Mouse (Mus musculus): ENCODE data around the gene Sik1. TPM values are rescaled to one million over a fixed set of nuclear protein-coding genes. Genes with fewer than 3 reads are reported as not detected.
A peak's percentile ranks its signal among the peaks of the same experiment; 100 is the strongest.

Gene Sik1
- 15.6 and 16.7 TPM in 2 replicates for polyA plus RNA-seq (2014; fragmentation: Nextera tagmentation; extraction: Ambion mirVana)

DNA sequence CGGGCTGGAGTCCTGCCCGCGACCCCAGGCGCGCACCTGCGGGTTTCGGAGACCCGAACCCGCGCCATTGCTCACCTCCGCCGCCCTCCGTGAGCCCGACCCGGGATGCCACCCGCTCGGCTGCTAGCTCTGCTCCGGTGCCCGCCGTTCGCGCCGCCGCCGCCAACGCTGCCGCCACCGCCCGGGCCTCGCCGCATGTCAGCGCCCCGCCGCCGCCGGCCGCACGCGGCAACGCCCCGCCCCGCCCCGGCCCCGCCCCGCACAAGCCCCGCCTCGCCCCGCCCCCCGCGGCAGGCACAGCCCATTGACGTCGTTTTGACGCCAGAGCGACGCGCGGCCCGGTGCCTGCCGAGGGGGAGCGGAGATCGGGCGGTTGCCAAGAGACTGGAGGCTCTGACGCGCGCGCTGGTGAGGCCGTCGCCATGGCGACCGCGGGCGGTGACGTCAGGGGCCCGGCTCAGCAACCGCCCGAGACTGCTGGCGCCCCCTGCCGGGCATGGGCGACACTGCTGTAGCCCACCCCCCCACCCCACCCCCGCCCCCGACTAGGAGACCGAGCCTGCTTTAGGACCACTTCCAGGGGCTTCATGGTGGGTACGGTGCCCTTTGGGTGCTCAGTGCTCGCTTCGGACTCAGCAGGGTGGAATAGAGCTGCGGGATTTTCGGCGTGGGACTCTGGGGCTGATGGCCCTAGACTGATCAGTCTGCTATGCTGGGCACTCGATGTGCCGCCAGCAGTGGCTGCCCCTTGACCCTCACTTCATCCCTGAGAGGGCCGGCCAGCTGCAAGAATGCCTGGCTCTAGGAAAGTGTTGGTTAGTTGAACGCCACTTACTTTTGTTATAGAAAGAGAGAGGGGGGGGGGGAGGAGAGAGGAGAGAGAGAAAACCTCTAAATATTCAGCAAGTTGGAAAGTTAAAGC lies at the start of gene Sik1:
Gene Sik1, minus strand, starts transcription at position 208 of the 922 bp plus-strand sequence.
- peak; percentile 95 for ATAC-seq (replicated peaks; ENCODE audit: low FRiP score)
- no peaks in the 10 kb centered on the region for H3K27me3 ChIP-seq (ENCODE audit: control insufficient read depth, insufficient read depth, low read length)
- peak within 1 kb of the TSS; percentile 46 for H3K27ac ChIP-seq (ENCODE audit: low read depth, low read length)
- peaks cover 2% of the 10 kb centered on the region; the same call in 1 of the 2 replicates for H3K4me1 ChIP-seq (replicated peaks; ENCODE audit: control insufficient read depth, insufficient read depth, low read length)
- H3K9me3 ChIP-seq (ENCODE audit: control insufficient read depth, low read length) = no peaks in the 10 kb centered on the region
- WGBS = under 1% methylated on average over 89 of the region's 92 CpGs
- peak within 1 kb of the TSS; percentile 70 for H3K4me2 ChIP-seq (ENCODE audit: low read depth, low read length, severe bottlenecking)
- peak within 1 kb of the TSS; percentile 89 for H3K9ac ChIP-seq (ENCODE audit: low read length)
- DNase-seq (ENCODE audit: low spot score) = peak; percentile 100
- H3K36me3 ChIP-seq (ENCODE audit: control insufficient read depth, insufficient read depth, low read length) = 0 out of 2 replicates have a peak, but pooled peaks cover 2% of the 10 kb centered on the region
- peak within 1 kb of the TSS; percentile 93 for H3K4me3 ChIP-seq (ENCODE audit: low read depth, low read length)

DNA sequence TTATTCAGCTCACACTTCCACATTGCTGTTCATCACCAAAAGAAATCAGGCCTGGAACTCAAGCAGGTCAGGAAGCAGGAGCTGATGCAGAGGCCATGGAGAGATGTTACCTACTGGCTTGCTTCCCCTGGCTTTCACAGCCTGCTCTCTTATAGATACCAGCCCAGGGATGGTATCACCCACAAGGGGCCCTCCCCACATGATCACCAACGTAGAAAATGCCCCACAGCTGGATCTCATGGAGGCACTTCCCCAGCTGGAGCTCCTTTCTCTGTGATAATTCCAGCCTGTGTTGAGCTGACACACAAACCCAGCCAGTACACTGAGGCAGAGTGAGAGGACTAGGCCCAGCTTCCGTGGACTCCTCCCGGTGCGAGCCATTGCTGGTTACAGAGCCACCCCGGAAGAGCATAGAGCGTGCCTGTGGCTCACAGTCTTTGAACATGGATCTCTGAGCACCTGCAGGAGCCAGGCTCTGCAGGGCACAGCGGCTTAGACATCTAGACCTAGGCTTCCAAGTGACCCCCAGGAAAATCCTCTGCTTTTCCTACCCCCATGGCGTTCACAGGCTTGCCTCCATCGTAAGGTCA lies 49.7 kb upstream of the Sik1 start:
- Histone ChIP-seq H3K9me3 (ENCODE audit: control insufficient read depth, low read length) (no peaks in the 10 kb centered on the region), H3K4me3 (ENCODE audit: low read depth, low read length) (no peak overlapping the region), H3K27ac (ENCODE audit: low read depth, low read length) (no peak overlapping the region), H3K27me3 (ENCODE audit: control insufficient read depth, insufficient read depth, low read length) (no peaks in the 10 kb centered on the region), H3K4me1 (replicated peaks; ENCODE audit: control insufficient read depth, insufficient read depth, low read length) (no peaks in the 10 kb centered on the region), H3K9ac (ENCODE audit: low read length) (no peak overlapping the region), H3K4me2 (ENCODE audit: low read depth, low read length, severe bottlenecking) (no peak overlapping the region), H3K36me3 (ENCODE audit: control insufficient read depth, insufficient read depth, low read length) (no peaks in the 10 kb centered on the region)
- DNase-seq (ENCODE audit: low spot score) = peak; percentile 47
- no peak for ATAC-seq (replicated peaks; ENCODE audit: low FRiP score)
- WGBS = 88% methylated on average over 9 of the region's 9 CpGs

DNA sequence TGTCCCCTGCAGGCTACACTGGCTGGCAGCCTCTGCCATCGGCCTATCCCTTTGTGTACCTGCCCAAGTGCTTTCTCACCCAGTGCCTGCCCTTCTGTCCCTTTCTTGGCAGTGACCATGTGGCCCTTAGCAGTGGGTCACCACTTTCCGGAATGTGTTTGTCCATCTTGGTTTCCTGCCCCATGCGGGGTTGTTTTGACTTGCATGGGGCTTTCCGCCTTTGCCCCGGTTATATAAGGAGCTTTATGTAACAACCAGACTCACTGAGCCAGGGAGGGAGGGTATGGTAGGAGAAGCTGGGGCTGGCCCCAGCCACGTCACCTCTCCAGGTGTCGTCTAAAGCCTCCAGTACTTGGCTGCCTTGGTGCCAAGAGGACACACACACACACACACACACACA lies 48.4 kb upstream of the Sik1 start:
- H3K9ac ChIP-seq (ENCODE audit: low read length) = no peak overlapping the region
- no peak overlapping the region for H3K4me3 ChIP-seq (ENCODE audit: low read depth, low read length)
- H3K27ac ChIP-seq (ENCODE audit: low read depth, low read length) = no peak overlapping the region
- H3K27me3 ChIP-seq (ENCODE audit: control insufficient read depth, insufficient read depth, low read length) = no peaks in the 10 kb centered on the region
- H3K9me3 ChIP-seq (ENCODE audit: control insufficient read depth, low read length) = no peaks in the 10 kb centered on the region
- no peaks in the 10 kb centered on the region for H3K4me1 ChIP-seq (replicated peaks; ENCODE audit: control insufficient read depth, insufficient read depth, low read length)
- no peak overlapping the region for H3K4me2 ChIP-seq (ENCODE audit: low read depth, low read length, severe bottlenecking)
- ATAC-seq (replicated peaks; ENCODE audit: low FRiP score) = no peak
- 82% methylated on average over 7 of the region's 7 CpGs for WGBS
- no peaks in the 10 kb centered on the region for H3K36me3 ChIP-seq (ENCODE audit: control insufficient read depth, insufficient read depth, low read length)
- peak; percentile 39 for DNase-seq (ENCODE audit: low spot score)

GRCm38 (mm10) chr17:31902630-31903198 lies 47.1 kb upstream of the Sik1 start:
- Histone ChIP-seq H3K4me3 (ENCODE audit: low read depth, low read length) (no peak overlapping the region), H3K9ac (ENCODE audit: low read length) (no peak overlapping the region), H3K9me3 (ENCODE audit: control insufficient read depth, low read length) (no peaks in the 10 kb centered on the region), H3K4me1 (replicated peaks; ENCODE audit: control insufficient read depth, insufficient read depth, low read length) (no peaks in the 10 kb centered on the region), H3K4me2 (ENCODE audit: low read depth, low read length, severe bottlenecking) (no peak overlapping the region), H3K27ac (ENCODE audit: low read depth, low read length) (no peak overlapping the region), H3K36me3 (ENCODE audit: control insufficient read depth, insufficient read depth, low read length) (no peaks in the 10 kb centered on the region), H3K27me3 (ENCODE audit: control insufficient read depth, insufficient read depth, low read length) (no peaks in the 10 kb centered on the region)
- peak; percentile 16 for DNase-seq (ENCODE audit: low spot score)
- WGBS = 82% methylated on average over 3 of the region's 3 CpGs
- no peak for ATAC-seq (replicated peaks; ENCODE audit: low FRiP score)

DNA sequence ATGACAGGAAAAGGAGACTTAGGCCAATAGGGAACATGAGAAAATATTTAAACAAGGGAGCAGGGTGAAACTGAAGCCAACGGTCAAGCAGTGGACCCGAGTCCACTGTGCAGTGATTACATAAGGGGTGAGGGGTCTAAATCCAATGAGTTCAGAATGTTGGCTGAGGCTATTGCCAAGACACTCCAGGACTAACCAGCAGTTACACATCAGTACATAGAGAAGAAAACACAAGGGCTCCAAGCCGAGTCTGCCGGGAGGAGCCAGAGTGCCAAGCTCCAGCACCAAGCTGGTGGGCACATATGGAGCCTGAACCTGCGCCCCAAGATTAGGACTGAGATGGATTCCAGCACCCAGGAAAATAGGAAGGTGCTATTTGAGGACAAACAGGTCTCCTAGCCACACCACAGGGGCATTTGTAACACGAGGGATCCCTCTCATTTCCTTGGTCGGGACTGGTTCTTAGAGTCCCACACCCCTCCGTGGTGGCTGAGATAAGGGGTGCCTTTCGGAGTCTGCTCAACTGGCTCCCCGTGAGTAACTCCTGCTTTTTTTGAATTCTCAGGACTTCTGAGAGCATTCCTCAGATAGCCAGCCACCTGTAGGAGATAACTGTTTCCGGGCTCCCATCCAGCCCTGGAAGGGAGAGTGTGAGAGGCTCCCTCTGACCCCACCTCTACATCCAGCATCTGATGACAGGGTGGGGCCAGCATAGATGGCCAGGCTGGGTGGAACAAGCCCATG lies 46.0 kb upstream of the Sik1 start:
- no peak overlapping the region for H3K4me2 ChIP-seq (ENCODE audit: low read depth, low read length, severe bottlenecking)
- no peaks in the 10 kb centered on the region for H3K27me3 ChIP-seq (ENCODE audit: control insufficient read depth, insufficient read depth, low read length)
- no peak for DNase-seq (ENCODE audit: low spot score)
- no peaks in the 10 kb centered on the region for H3K9me3 ChIP-seq (ENCODE audit: control insufficient read depth, low read length)
- no peaks in the 10 kb centered on the region for H3K4me1 ChIP-seq (replicated peaks; ENCODE audit: control insufficient read depth, insufficient read depth, low read length)
- no peak for ATAC-seq (replicated peaks; ENCODE audit: low FRiP score)
- H3K27ac ChIP-seq (ENCODE audit: low read depth, low read length) = no peak overlapping the region
- WGBS = 84% methylated on average over 11 of the region's 11 CpGs
- no peaks in the 10 kb centered on the region for H3K36me3 ChIP-seq (ENCODE audit: control insufficient read depth, insufficient read depth, low read length)
- no peak overlapping the region for H3K9ac ChIP-seq (ENCODE audit: low read length)
- H3K4me3 ChIP-seq (ENCODE audit: low read depth, low read length) = no peak overlapping the region

DNA sequence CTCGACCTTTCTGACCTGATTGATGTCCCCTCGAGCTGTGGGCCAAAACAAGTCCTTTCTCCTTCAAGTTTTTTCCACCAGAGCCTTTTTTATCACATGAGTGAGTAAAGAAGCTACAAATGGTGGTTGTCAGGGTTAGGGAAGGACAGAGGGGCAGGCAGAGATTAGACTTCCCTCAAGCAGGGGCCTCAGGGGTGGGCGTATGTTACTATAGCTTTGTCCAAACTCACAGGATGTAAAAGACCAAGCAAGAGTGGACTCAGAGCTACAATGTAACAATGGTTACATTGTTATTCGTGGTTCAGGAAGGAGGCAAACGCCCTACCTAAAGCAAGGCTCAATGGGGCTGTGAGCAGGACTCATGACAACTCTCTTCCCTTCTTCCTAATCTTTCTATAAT lies 43.3 kb upstream of the Sik1 start:
- no peak overlapping the region for H3K4me3 ChIP-seq (ENCODE audit: low read depth, low read length)
- no peak for ATAC-seq (replicated peaks; ENCODE audit: low FRiP score)
- H3K9me3 ChIP-seq (ENCODE audit: control insufficient read depth, low read length) = no peaks in the 10 kb centered on the region
- no peaks in the 10 kb centered on the region for H3K27me3 ChIP-seq (ENCODE audit: control insufficient read depth, insufficient read depth, low read length)
- no peak overlapping the region for H3K4me2 ChIP-seq (ENCODE audit: low read depth, low read length, severe bottlenecking)
- H3K27ac ChIP-seq (ENCODE audit: low read depth, low read length) = no peak overlapping the region
- no peak for DNase-seq (ENCODE audit: low spot score)
- no peaks in the 10 kb centered on the region for H3K36me3 ChIP-seq (ENCODE audit: control insufficient read depth, insufficient read depth, low read length)
- no peak overlapping the region for H3K9ac ChIP-seq (ENCODE audit: low read length)
- no peaks in the 10 kb centered on the region for H3K4me1 ChIP-seq (replicated peaks; ENCODE audit: control insufficient read depth, insufficient read depth, low read length)
- WGBS = 59% methylated on average over 5 of the region's 5 CpGs

DNA sequence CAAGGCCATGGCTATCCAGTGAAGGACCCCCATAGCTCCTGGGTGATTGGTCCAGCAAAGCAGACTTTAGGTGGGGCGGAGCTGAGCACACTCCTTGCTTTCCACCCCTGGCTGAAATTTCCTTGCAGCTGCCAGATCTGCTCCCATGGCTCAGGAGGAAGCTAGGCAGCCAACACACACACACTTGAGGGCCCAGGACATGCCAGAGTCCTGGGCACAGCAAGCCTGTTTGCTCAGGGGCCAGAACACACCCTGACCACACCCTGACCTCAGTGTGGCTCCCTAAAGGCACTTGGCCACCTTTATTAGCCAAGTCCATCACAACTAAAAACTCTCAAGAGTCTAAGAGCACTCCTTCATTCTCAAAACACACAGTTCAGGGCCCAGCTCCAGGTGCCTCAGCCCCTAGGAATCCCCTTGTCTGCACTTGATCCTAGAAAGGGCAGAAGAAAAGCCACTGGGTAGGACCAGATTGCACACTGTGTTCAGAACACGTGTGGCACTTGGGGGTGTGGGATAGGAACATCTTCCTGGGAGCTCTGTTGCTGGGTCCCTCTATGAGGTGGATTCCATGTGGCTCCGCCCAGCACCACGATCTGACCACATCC lies 41.7 kb upstream of the Sik1 start:
- Histone ChIP-seq H3K9me3 (ENCODE audit: control insufficient read depth, low read length) (no peaks in the 10 kb centered on the region), H3K4me3 (ENCODE audit: low read depth, low read length) (no peak overlapping the region), H3K9ac (ENCODE audit: low read length) (no peak overlapping the region), H3K4me1 (replicated peaks; ENCODE audit: control insufficient read depth, insufficient read depth, low read length) (no peaks in the 10 kb centered on the region), H3K4me2 (ENCODE audit: low read depth, low read length, severe bottlenecking) (no peak overlapping the region), H3K27ac (ENCODE audit: low read depth, low read length) (no peak overlapping the region), H3K36me3 (ENCODE audit: control insufficient read depth, insufficient read depth, low read length) (no peaks in the 10 kb centered on the region), H3K27me3 (ENCODE audit: control insufficient read depth, insufficient read depth, low read length) (no peaks in the 10 kb centered on the region)
- 88% methylated on average over 4 of the region's 4 CpGs for WGBS
- DNase-seq (ENCODE audit: low spot score) (no peak), ATAC-seq (replicated peaks; ENCODE audit: low FRiP score) (no peak)

DNA sequence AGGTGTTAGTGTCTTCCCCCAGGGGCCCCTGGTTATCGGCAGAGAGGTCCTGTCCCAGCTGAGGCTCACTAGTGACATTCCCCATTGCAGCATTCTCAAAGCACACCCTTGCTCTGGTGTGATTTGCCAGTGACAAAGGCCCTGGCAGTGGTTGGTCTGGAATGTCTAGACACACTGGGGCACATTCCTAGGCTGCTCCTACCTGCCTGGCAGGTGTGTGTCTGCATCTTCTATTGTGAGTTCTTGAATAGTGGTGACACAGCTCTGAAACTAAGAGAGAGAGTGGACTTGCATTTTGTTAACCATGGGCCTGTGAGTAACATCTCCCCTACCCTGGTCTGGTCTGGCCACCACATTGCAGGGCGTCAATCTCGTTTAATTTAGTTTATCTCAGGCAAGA lies 41.1 kb upstream of the Sik1 start:
- Histone ChIP-seq H3K36me3 (ENCODE audit: control insufficient read depth, insufficient read depth, low read length) (no peaks in the 10 kb centered on the region), H3K27ac (ENCODE audit: low read depth, low read length) (no peak overlapping the region), H3K9ac (ENCODE audit: low read length) (no peak overlapping the region), H3K4me1 (replicated peaks; ENCODE audit: control insufficient read depth, insufficient read depth, low read length) (no peaks in the 10 kb centered on the region), H3K4me2 (ENCODE audit: low read depth, low read length, severe bottlenecking) (no peak overlapping the region), H3K27me3 (ENCODE audit: control insufficient read depth, insufficient read depth, low read length) (no peaks in the 10 kb centered on the region), H3K4me3 (ENCODE audit: low read depth, low read length) (no peak overlapping the region), H3K9me3 (ENCODE audit: control insufficient read depth, low read length) (no peaks in the 10 kb centered on the region)
- 86% methylated on average over 3 of the region's 3 CpGs for WGBS
- no peak for ATAC-seq (replicated peaks; ENCODE audit: low FRiP score)
- no peak for DNase-seq (ENCODE audit: low spot score)

Data from forebrain, embryonic 11.5 days (tissue).